Mouse (Mus musculus) cerebellum, adult 9-11 months (tissue): ENCODE measurements around the gene Ifna2.

Source experiments
- DNase-seq: peaks from one replicate; pipeline ENCODE4 v3.0.0; 2022

Ifna2 gene

GRCm38 (mm10) chr4:88644359-88644758 is 39.4 kb downstream of the Ifna2 start, which contains the start of gene Ifna13:
TSS of gene Ifna13 (minus strand) at chr4:88644459.
- DNase-seq, result no peak

GRCm38 (mm10) chr4:88642526-88642925 is 41.2 kb downstream of the Ifna2 start:
- DNase-seq, result no peak

GRCm38 (mm10) chr4:88641077-88641831 is 42.5 kb downstream of the Ifna2 start:
- DNase-seq, result peak; percentile 82

- DNase-seq, result no peak
Measured at GRCm38 (mm10) chr4:88640704-88641076, 43.0 kb downstream of the Ifna2 start.

GRCm38 (mm10) chr4:88634311-88634710 is 49.4 kb downstream of the Ifna2 start, which contains the start of gene C87499:
TSS of gene C87499 (minus strand) at chr4:88634411.
- no peak for DNase-seq
